Mouse (Mus musculus): ENCODE results near the gene Lhx3. TPM values are rescaled to one million over a fixed set of nuclear protein-coding genes. Genes with fewer than 3 reads are reported as not detected.
A peak's percentile ranks its signal among the peaks of the same experiment; 100 is the strongest.

Lhx3 gene
- 0.08 TPM in 1 of 2 replicates, not detected in the other for total RNA-seq (2014; rRNA removed)
- polyA plus RNA-seq (2015; fragmentation: Nextera tagmentation; extraction: Ambion mirVana) = 0.06 TPM in 1 of 2 replicates, not detected in the other

DNA sequence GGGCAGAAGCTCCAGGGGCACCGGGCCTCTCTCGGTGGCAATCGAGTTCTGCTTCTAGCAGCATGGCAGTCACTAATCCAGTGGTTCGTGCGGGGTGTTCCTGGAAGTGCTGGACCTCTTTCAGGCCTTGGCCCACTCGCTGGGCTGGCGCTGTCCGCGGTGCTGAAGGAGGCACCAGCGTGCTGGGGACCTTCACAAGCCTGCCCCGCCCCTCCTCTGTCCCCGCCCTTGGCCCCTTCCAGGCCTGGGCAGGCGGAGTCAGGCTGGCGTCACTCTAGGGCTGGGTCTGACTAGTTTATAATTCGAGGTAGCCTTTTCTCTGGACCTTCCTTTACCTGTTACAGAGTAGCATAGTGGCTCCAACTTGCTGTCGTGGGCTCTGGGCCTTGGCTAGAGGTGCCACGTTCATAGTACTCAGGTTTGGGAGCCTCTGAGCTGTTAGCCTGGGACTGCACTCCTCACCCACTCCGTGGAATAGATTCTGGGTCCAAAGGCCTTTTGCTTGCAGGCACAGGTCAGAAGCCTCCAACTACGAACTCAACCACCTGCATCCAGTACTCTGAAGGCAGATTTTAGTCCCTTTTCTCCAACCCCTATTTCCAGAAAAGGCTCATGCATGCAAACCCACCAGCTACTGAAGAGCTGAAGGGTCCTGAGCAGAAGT, at the start of gene Lhx3:
Lhx3 (minus strand) TSS at position 164 of the 664 bp plus-strand sequence.
- ATAC-seq (peak; percentile 58), DNase-seq (peak; percentile 42)
- Histone ChIP-seq H3K9me3 (ENCODE audit: low read length) (no peaks in the 10 kb centered on the region), H3K4me2 (ENCODE audit: low read depth) (no peak within 1 kb of the TSS), H3K27me3 (ENCODE audit: insufficient read depth, low read length) (peaks cover 48% of the 10 kb centered on the region), H3K36me3 (ENCODE audit: insufficient read depth) (peaks cover 32% of the 10 kb centered on the region), H3K9ac (no peak within 1 kb of the TSS), H3K27ac (ENCODE audit: low read depth, low read length) (no peak within 1 kb of the TSS), H3K4me3 (ENCODE audit: low read depth, low read length) (no peak within 1 kb of the TSS), H3K4me1 (ENCODE audit: insufficient read depth) (0 out of 2 replicates have a peak, but pooled peaks cover 7% of the 10 kb centered on the region)
- no peak for TF ChIP-seq CTCF (IDR thresholded peaks at IDR 0.05; ENCODE audit: low read depth)
- WGBS = 11% methylated on average over 19 of the region's 19 CpGs

- WGBS = 86% methylated on average over 16 of the region's 16 CpGs
- Histone ChIP-seq H3K4me3 (ENCODE audit: low read depth, low read length) (no peak overlapping the region), H3K27ac (ENCODE audit: low read depth, low read length) (no peak overlapping the region), H3K9me3 (ENCODE audit: low read length) (no peaks in the 10 kb centered on the region), H3K9ac (no peak overlapping the region), H3K4me1 (ENCODE audit: insufficient read depth) (no peaks in the 10 kb centered on the region), H3K36me3 (ENCODE audit: insufficient read depth) (no peaks in the 10 kb centered on the region), H3K27me3 (ENCODE audit: insufficient read depth, low read length) (no peaks in the 10 kb centered on the region), H3K4me2 (ENCODE audit: low read depth) (no peak overlapping the region)
- ATAC-seq (no peak), DNase-seq (no peak)
- TF ChIP-seq CTCF (IDR thresholded peaks at IDR 0.05; ENCODE audit: low read depth) = no peak
These were observed 49.4 kb upstream of the Lhx3 start for GRCm38 (mm10) chr2:26257315-26258096.

GRCm38 (mm10) chr2:26254816-26255215, 46.7 kb upstream of the Lhx3 start:
- no peak for DNase-seq
- WGBS = 50% methylated on average over 4 of the region's 4 CpGs
- TF ChIP-seq CTCF (IDR thresholded peaks at IDR 0.05; ENCODE audit: low read depth) = no peak
- Histone ChIP-seq H3K9me3 (ENCODE audit: low read length) (no peaks in the 10 kb centered on the region), H3K9ac (no peak overlapping the region), H3K4me1 (ENCODE audit: insufficient read depth) (no peaks in the 10 kb centered on the region), H3K36me3 (ENCODE audit: insufficient read depth) (no peaks in the 10 kb centered on the region), H3K4me3 (ENCODE audit: low read depth, low read length) (no peak overlapping the region), H3K27ac (ENCODE audit: low read depth, low read length) (no peak overlapping the region), H3K27me3 (ENCODE audit: insufficient read depth, low read length) (no peaks in the 10 kb centered on the region), H3K4me2 (ENCODE audit: low read depth) (no peak overlapping the region)
- no peak for ATAC-seq

DNA sequence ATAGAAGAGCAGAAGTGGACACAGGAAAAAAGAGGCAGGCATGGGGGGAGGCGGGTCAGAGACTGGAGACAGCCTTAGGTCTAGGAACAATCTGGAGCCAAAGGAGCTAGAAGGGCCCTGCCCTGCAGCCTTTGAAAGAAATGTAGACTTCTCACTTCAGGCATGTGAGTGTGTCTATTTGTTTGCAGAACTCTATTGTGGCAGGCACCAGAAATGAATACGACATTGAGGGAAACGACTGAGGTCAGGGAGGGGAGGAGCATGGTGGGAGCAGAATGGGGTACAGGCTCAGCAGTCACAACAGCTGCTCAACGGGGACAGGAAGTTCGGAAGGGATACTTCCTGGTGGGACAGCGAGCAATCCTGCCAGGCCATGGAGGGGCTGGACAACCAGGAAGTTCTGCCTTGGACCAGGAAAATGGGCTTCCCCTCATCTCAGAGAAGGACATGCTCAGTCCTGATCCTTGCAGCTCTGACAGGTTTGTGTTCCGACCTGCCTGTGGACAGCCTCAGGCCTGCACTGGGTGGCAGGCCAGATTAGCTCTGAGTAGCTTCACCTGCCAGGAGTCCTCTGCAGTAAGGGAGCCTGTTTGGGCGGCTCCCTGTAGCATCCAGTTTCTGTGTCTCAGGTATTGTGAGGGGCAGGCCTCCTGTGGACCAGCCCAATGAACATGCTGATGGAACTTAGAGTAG, 44.6 kb upstream of the Lhx3 start:
- WGBS = 65% methylated on average over 8 of the region's 8 CpGs

GRCm38 (mm10) chr2:26247531-26247930, 39.4 kb upstream of the Lhx3 start:
- no peak for TF ChIP-seq CTCF (IDR thresholded peaks at IDR 0.05; ENCODE audit: low read depth)
- H3K4me2 ChIP-seq (ENCODE audit: low read depth) = no peak overlapping the region
- no peak overlapping the region for H3K27ac ChIP-seq (ENCODE audit: low read depth, low read length)
- ATAC-seq (no peak), DNase-seq (no peak)
- H3K9ac ChIP-seq = no peak overlapping the region
- no peak overlapping the region for H3K4me3 ChIP-seq (ENCODE audit: low read depth, low read length)
- 69% methylated on average over 3 of the region's 3 CpGs for WGBS
- no peaks in the 10 kb centered on the region for H3K36me3 ChIP-seq (ENCODE audit: insufficient read depth)
- no peaks in the 10 kb centered on the region for H3K4me1 ChIP-seq (ENCODE audit: insufficient read depth)
- H3K27me3 ChIP-seq (ENCODE audit: insufficient read depth, low read length) = no peaks in the 10 kb centered on the region
- H3K9me3 ChIP-seq (ENCODE audit: low read length) = no peaks in the 10 kb centered on the region

More for the DNA sequence above, 44.6 kb upstream of the Lhx3 start:
- no peaks in the 10 kb centered on the region for H3K27me3 ChIP-seq (ENCODE audit: insufficient read depth, low read length)
- no peak for TF ChIP-seq CTCF (IDR thresholded peaks at IDR 0.05; ENCODE audit: low read depth)
- H3K4me3 ChIP-seq (ENCODE audit: low read depth, low read length) = no peak overlapping the region
- no peak overlapping the region for H3K4me2 ChIP-seq (ENCODE audit: low read depth)
- ATAC-seq (no peak), DNase-seq (no peak)
- no peak overlapping the region for H3K27ac ChIP-seq (ENCODE audit: low read depth, low read length)
- no peaks in the 10 kb centered on the region for H3K9me3 ChIP-seq (ENCODE audit: low read length)
- no peaks in the 10 kb centered on the region for H3K36me3 ChIP-seq (ENCODE audit: insufficient read depth)
- no peak overlapping the region for H3K9ac ChIP-seq
- no peaks in the 10 kb centered on the region for H3K4me1 ChIP-seq (ENCODE audit: insufficient read depth)

GRCm38 (mm10) chr2:26240841-26241240, 32.8 kb upstream of the Lhx3 start:
- WGBS = 51% methylated on average over 3 of the region's 3 CpGs
- no peaks in the 10 kb centered on the region for H3K27me3 ChIP-seq (ENCODE audit: insufficient read depth, low read length)
- no peak overlapping the region for H3K4me3 ChIP-seq (ENCODE audit: low read depth, low read length)
- no peaks in the 10 kb centered on the region for H3K9me3 ChIP-seq (ENCODE audit: low read length)
- H3K9ac ChIP-seq = no peak overlapping the region
- no peak overlapping the region for H3K27ac ChIP-seq (ENCODE audit: low read depth, low read length)
- TF ChIP-seq CTCF (IDR thresholded peaks at IDR 0.05; ENCODE audit: low read depth) = no peak
- DNase-seq = no peak
- no peak for ATAC-seq
- H3K36me3 ChIP-seq (ENCODE audit: insufficient read depth) = no peaks in the 10 kb centered on the region
- H3K4me1 ChIP-seq (ENCODE audit: insufficient read depth) = peaks cover 8% of the 10 kb centered on the region; the same call in 1 of the 2 replicates
- H3K4me2 ChIP-seq (ENCODE audit: low read depth) = no peak overlapping the region
